Mouse (Mus musculus): ENCODE results near the gene Nufip2.

DNA sequence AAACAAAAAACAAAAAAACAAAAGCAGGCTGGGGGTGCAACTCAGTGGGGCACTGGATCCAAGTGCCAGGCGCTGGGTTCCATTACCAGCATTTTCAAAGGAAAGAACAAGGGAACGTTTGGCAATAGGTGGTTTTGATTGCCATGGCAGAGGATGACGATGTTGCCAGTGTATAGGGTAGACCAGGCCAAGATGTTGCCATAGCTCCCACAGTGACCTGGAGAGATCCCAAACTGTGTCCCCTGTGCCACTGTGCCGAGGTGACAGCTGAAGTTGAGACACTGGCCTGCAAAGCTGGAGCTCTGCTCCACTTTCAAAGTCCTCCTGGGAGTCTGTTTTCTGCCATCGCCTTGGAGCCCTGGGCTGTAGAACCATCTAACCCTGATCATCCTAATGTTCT, 63.0 kb downstream of the Nufip2 start:
- no peak for TF ChIP-seq CTCF (IDR thresholded peaks at IDR 0.05; ENCODE audit: borderline replicate concordance, control insufficient read depth, extremely low read depth, insufficient read depth, low read length, poor library complexity)
- no peak for TF ChIP-seq POLR2A (IDR thresholded peaks at IDR 0.05; ENCODE audit: control insufficient read depth, extremely low read depth, insufficient read depth, low read length, poor library complexity)

Measured in thymus, adult 2 months (tissue).